Mouse (Mus musculus): ENCODE measurements at regions not wholly inside any gene's neighbourhood (a gene's known extent, or its start where the extent isn't known, plus 50 kb on each side); places are given as distances from the start of the nearest gene placed in this dataset.

DNA sequence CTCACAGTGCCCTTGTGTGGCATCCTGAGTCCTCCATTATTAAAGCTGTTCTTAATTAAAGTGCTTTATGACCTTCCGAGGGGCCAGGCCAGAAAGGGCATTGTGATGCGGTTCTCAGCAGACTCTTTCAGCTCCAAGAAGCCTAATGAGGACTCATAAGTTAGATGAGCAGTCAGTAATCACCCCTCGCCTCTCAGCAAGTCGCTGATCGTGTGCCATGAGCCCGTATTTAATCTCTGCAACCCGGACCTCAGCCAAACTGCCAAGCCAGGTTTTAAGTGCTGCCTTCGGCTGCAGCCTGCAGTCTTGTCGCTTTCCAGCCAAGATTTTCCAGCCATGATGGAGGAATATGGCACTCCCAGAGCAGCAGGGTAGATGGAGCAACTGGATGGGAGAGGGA lies 56.1 kb upstream of the Rbfox1 start:
- DNase-seq (ENCODE audit: low read depth, low spot score), result no peak

DNA sequence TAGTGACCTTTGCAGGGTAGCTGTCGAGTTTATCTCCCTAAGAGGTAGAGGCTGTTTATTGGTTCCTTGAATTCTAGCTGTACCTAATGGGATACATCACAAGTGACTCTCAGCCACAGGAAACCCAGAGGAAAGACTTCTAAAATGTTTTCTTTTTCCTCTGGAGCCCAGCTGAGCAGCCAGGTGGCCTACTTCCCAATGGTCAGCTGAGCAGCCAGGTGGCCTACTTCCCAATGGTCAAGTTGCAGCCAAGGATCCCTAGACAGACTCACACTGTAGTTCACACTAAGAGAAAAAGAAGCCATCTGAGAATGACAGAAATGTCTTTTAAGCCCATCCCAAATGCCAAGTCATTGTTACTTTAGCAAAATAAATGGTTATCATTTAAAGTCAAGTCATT lies 61.8 kb upstream of the Rbfox1 start:
- no peak for DNase-seq (ENCODE audit: low read depth, low spot score)

DNA sequence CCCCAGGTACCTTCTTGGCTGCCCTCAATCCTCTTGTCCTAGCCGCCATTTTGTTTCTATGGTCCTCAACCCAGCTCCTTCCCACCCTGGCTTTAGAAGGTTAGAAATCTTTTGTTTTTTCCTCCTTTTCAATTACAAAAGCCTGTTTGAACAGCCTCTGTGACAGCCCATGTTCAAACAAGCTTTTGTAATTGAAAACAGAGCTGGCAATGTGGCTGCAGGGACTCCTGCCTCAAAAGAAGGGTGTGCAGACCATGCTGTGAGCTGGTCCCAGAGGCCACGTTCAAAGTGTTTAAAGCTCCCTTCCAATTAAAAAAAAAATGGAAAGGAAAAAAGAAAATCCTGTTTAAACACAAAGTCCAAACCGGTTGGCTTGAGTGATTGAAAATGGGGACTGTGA lies 68.0 kb upstream of the Rbfox1 start:
- no peak for DNase-seq (ENCODE audit: low read depth, low spot score)

- DNase-seq (ENCODE audit: low read depth, low spot score), result no peak
Measured at GRCm38 (mm10) chr16:5812245-5812820, 72.8 kb upstream of the Rbfox1 start.

DNA sequence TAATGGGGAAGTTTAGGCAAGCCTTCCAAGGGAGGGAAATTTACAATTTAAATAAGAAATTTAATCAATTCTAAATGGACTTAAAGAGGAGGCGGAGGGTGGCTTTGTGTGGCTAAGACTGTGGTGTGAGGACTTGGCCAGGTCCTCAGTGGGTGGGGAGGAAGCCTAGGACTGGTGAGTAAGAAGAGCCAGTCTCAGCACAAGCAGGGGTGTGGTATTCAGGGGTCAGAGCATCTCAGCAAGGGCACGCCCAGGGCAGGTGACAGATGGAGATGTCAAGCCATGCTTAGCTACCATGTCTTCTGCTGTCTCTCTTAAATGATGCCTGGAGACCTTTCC lies 73.5 kb upstream of the Rbfox1 start:
- DNase-seq (ENCODE audit: low read depth, low spot score), result no peak

DNA sequence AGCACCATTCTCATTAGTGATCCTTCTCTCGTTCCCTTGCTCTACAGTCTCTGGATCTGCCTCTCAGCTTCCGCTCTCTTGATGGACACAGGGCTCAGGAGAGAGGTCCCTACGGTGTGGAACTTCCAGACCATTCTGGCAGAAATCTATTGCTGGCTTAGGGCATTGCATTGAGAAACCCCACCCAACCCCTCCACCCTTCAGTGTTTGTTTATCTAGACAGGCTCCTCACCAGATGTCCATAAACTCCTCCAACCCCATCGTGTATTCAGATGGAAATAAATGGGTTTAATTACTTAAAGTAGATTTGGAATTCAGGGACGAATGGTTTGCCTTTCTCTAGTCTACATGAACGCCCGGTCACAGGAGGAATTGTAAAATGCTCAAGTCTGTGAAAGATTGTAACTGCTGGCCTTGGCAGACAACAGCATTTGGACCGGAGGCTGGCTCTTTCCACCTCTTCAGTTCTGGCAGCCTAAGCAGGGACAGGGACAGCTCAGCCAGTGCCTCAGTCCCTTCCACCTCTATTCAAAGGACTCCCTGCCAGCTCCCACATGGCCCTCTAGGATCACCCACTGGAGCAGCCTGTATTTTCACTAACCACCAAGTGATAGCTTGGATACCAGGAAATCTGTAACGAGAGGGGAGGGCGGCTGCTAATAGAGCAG lies 74.0 kb upstream of the Rbfox1 start:
- DNase-seq (ENCODE audit: low read depth, low spot score), result no peak

- no peak for DNase-seq (ENCODE audit: low read depth, low spot score)
Measured at GRCm38 (mm10) chr16:5798188-5798587, 87.0 kb upstream of the Rbfox1 start.

- DNase-seq (ENCODE audit: low read depth, low spot score), result no peak
Measured at GRCm38 (mm10) chr16:5792216-5792615, 92.9 kb upstream of the Rbfox1 start.

- DNase-seq (ENCODE audit: low read depth, low spot score), result no peak
Measured at GRCm38 (mm10) chr16:5790161-5790560, 95.0 kb upstream of the Rbfox1 start.

DNA sequence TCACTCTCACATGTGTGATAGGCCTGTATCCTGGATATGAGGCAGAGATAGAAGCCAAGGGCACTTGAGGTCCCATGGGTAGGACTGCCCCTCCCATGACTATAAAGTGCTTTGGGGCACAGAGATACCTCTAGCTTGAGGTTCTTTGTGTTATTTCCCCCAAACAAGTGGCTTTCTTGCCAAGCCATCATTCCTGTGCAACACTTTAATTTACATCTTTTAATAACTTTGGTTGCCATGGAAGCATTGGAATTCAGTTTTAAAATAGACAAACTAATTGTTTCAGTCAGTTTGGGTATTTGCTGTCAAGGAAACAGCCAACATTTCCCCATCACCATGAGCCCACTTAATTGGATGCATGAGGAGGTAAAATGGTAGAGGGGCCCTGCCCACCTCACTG lies 97.9 kb upstream of the Rbfox1 start:
- DNase-seq (ENCODE audit: low read depth, low spot score), result no peak

- DNase-seq (ENCODE audit: low read depth, low spot score), result no peak
Measured at GRCm38 (mm10) chr16:5766771-5767421, 118.3 kb upstream of the Rbfox1 start.

DNA sequence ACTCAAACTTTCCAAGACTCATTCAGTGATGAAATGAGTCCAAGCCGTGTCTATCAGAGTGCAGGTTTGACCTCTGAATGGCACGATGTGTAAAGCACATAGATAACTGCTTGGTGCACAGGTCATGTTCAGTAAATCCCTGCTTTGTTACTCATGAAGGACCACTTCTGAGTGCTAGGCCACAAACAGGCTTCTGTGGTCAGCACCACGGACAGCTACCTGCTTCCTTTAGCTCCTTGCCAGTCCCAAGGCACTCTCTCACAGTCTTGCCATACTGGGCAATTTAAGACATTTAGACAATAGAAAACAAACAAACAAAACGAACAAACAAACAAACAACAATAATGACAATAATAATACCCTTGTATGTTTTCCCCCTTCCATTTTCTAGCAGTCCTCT lies 120.0 kb upstream of the Rbfox1 start:
- no peak for DNase-seq (ENCODE audit: low read depth, low spot score)

- DNase-seq (ENCODE audit: low read depth, low spot score), result no peak
Measured at GRCm38 (mm10) chr16:5760821-5761220, 124.3 kb upstream of the Rbfox1 start.

- DNase-seq (ENCODE audit: low read depth, low spot score), result no peak
Measured at GRCm38 (mm10) chr16:5759021-5759420, 126.1 kb upstream of the Rbfox1 start.

- no peak for DNase-seq (ENCODE audit: low read depth, low spot score)
Measured at GRCm38 (mm10) chr16:5742716-5743507, 142.2 kb upstream of the Rbfox1 start.

DNA sequence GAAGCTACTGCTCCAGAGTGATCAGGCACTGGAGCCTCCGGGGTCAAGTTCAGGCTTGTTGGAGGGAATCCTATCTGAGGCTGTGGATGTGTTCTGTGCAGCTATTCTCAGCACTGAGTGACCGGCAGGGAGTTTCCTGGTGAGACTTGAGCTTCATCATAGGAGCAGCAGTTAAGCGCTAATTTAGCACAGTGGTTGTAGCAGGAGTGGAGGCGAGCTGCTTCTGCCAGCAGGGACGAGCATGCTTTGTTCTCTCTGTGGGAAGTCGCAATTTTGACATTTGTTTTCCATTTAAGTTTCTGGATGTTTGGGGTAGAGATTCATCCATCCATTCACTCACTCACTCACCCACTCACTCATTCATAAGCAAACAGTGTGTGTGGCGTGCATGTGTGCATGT lies 144.4 kb upstream of the Rbfox1 start:
- no peak for DNase-seq (ENCODE audit: low read depth, low spot score)

DNA sequence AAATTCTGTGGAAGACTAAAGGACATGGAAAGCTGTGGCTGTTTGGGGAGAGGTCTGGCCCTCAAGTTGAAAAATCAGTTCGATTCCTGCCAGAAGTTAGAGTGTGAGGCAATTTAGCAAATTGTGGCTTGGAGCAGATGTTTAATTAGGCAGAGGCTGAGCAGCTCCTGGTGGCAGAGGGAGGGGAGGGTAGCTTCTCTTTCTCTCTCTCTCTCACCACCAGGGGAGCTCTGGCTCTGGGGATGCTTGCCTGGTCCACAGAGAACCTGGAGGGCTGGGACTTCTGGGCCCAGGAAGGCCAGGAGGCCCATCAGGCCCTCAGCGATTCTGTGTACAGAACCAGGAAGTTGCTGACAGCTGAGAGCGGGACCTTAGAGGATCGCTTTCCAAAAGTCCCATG lies 151.5 kb upstream of the Rbfox1 start:
- DNase-seq (ENCODE audit: low read depth, low spot score), result no peak

- DNase-seq (ENCODE audit: low read depth, low spot score), result no peak
Measured at GRCm38 (mm10) chr16:5722506-5722905, 162.6 kb upstream of the Rbfox1 start.

DNA sequence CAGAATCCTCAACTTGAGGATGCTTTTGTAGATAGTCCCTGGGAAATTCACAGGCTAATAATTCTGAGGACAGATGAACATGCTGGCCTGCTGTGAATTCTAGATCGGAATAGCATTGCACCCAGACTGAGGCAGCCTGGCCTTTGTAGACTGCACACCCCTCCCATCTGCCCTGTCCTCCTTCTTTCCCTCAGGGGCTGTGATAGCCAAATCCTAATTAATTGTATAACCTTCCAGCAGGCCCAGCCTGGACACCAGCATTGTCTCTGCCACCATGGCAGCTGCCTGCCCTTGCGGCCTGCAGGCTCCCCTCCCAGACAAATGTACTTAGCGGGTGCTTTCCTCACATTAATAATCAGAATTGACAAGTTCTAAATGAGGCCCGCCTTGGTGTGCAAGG lies 171.7 kb upstream of the Rbfox1 start:
- no peak for DNase-seq (ENCODE audit: low read depth, low spot score)

DNA sequence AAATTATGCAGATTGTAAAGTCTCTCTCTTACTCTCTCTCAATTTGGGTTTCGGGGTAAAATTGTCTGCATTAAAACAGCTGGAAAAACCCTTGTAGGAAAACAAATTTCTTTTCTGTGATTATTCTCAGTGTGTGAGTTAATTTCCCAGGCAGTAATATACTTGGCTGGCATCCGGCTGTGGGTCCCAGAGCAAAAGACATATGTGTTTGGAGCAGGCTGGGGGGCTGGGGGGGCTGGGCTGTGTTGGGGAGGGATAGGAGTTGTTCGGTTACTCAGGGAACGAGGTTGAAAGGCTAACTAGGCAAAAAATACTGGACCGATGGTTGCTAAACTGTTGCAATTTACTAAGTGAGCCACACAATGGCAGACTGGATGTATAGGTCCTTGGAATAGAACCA lies 175.3 kb upstream of the Rbfox1 start:
- DNase-seq (ENCODE audit: low read depth, low spot score), result no peak

GRCm38 (mm10) chr16:5700731-5701255 lies 184.4 kb upstream of the Rbfox1 start:
- DNase-seq (ENCODE audit: low read depth, low spot score), result no peak

DNA sequence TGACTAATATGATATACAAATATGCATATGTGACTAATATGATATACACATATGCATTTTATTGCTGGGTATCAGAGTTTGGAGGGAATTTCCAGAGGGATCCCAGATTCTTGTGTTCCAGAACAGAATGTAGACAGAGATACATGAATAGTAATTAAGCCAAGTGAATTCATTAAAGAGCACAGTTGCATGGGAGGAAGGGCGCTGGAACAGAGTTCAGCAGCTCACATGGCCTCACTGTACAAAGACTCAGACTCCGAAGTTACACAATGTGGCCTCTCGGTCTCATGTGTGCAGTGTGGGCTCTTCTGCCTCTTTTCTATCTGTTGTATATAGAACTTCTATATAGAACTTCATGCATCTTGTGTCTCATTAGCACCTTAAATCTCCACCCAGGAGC lies 196.8 kb upstream of the Rbfox1 start:
- DNase-seq (ENCODE audit: low read depth, low spot score), result no peak

Measured in A20 (cell line).